Mouse (Mus musculus) adrenal gland, postnatal 36 days (tissue): Measurements from ENCODE around the gene Hcn4. TPM values are rescaled to one million over a fixed set of nuclear protein-coding genes. Genes with fewer than 3 reads are reported as not detected.

ENCODE experiments used
- total RNA-seq, 2 experiments: library from RNA; stranded (reverse); gene quantifications; 2 replicates each; pipeline ENCODE4 v1.2.3; 2021

Gene Hcn4
- total RNA-seq, 2 experiments from 2014 or later: 0.40 to 0.66 TPM

Other genes starting within 250 kb of the Hcn4 start
- gene Nptn, start 241.2 kb upstream of the Hcn4 start, total RNA-seq: 100 to 1,000 TPM; 170 to 181 TPM
- gene Rec114, start 79.4 kb upstream of the Hcn4 start, total RNA-seq: 1 to 10 TPM in 1 of 2 experiments, under 1 TPM in 1; 0.66 to 1.1 TPM
- 10 to 100 TPM; 56.1 to 79.1 TPM for gene Neo1, start 213.0 kb downstream of the Hcn4 start, total RNA-seq